Mouse (Mus musculus): Measurements from ENCODE around the gene Igfbpl1. TPM values are rescaled to one million over a fixed set of nuclear protein-coding genes. Genes with fewer than 3 reads are reported as not detected.

Gene Igfbpl1
- total and polyA plus RNA-seq, 3 experiments: not detected

Other genes with a start within 250 kb of the Igfbpl1 start
- 1.9 and 2.0 TPM in 2 replicates for gene Aldh1b1, start 27.9 kb downstream of the Igfbpl1 start, total RNA-seq (2012; rRNA removed)
- gene Aldh1b1, start 27.9 kb downstream of the Igfbpl1 start, polyA plus RNA-seq (2012; ENCODE audit: insufficient read depth in 1 of 2, insufficient read length in 2 of 2, low read depth in 1 of 2, low replicate concordance in 2 of 2, missing spikeins in 1 of 2): 1 to 10 TPM in 1 of 2 experiments, not detected in 1; 2.1 TPM
- not detected in 2 replicates for gene Stra6l, start 21.7 kb upstream of the Igfbpl1 start, total RNA-seq (2012; rRNA removed)
- gene Stra6l, start 21.7 kb upstream of the Igfbpl1 start, polyA plus RNA-seq (2012; ENCODE audit: insufficient read depth in 1 of 2, insufficient read length in 2 of 2, low read depth in 1 of 2, low replicate concordance in 2 of 2, missing spikeins in 1 of 2): not detected
- 0.07 and 0.08 TPM in 2 replicates for gene Ccdc180, start 63.4 kb upstream of the Igfbpl1 start, total RNA-seq (2012; rRNA removed)
- gene Ccdc180, start 63.4 kb upstream of the Igfbpl1 start, polyA plus RNA-seq (2012; ENCODE audit: insufficient read depth in 1 of 2, insufficient read length in 2 of 2, low read depth in 1 of 2, low replicate concordance in 2 of 2, missing spikeins in 1 of 2): under 1 TPM in 1 of 2 experiments, not detected in 1; 0.31 TPM
- gene Tdrd7, start 138.4 kb upstream of the Igfbpl1 start, total RNA-seq (2012; rRNA removed): 11.8 and 11.9 TPM in 2 replicates
- 1 to 10 TPM in 1 of 2 experiments, not detected in 1; 7.7 TPM for gene Tdrd7, start 138.4 kb upstream of the Igfbpl1 start, polyA plus RNA-seq (2012; ENCODE audit: insufficient read depth in 1 of 2, insufficient read length in 2 of 2, low read depth in 1 of 2, low replicate concordance in 2 of 2, missing spikeins in 1 of 2)
- 2.2 and 2.3 TPM in 2 replicates for gene Tmod1, start 212.0 kb upstream of the Igfbpl1 start, total RNA-seq (2012; rRNA removed)
- 1 to 10 TPM in 1 of 2 experiments, not detected in 1; 8.1 TPM for gene Tmod1, start 212.0 kb upstream of the Igfbpl1 start, polyA plus RNA-seq (2012; ENCODE audit: insufficient read depth in 1 of 2, insufficient read length in 2 of 2, low read depth in 1 of 2, low replicate concordance in 2 of 2, missing spikeins in 1 of 2)

Measured in MEL (cell line).